Mouse (Mus musculus): ENCODE measurements around the gene Gclc. TPM values are rescaled to one million over a fixed set of nuclear protein-coding genes. Genes with fewer than 3 reads are reported as not detected.
"Not testable (repeated sequence)": the region's sequence is repeated elsewhere in the genome, so short reads cannot be mapped to it uniquely, and the experiment has no call there.

Gene Gclc
- total RNA-seq, 2 experiments from 2014 or later, result 44.0 to 45.6 TPM

DNA sequence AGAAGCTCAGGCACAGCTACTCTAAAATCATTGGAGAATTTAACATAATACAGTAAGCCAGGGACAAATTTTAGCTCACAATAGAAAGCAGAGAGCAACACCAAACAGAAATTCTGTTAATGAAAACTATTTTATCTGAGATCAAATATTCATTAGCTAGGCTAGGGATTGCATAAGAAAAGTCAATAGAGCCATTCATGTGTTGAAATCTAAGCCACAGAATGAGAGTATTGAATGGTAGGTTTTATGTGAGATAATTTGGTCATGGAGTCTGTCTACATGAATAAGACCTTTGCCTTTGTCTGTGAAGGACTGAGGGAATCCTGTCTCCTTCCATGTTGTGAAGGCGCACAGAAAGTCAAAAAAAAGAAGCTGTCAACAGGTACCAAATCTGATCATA is 34.7 kb upstream of the Gclc start:
- intact Hi-C loops (cut with DNase I), result no loop called here
- H3K4me3 ChIP-seq, result no peak overlapping the region
- DNase-seq (ENCODE audit: extremely low spot score in 1 of 2, low spot score in 2 of 2), result no peak
- H3K27ac ChIP-seq, result no peak overlapping the region
- TF ChIP-seq CTCF (IDR thresholded peaks at IDR 0.05), result no peak

DNA sequence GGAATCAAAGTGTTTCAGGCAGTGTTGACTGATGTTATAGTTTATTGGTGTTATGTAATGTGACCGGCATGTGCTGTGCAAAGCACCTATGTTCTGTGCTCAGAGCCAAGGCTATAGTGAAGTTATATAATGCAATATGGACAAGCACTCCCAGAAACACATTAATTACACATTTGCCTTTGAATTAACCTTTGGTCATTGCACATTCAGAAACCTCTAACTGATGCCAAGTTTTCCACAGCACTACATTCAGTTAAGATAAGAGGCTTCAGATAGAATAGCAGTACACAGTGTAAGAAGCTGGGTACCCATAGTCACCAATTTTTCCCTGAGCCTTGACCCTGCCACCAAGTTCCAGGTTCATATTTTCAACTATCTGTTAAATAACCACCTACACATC is 32.0 kb upstream of the Gclc start:
- no peak for DNase-seq (ENCODE audit: extremely low spot score in 1 of 2, low spot score in 2 of 2)
- intact Hi-C loops (cut with DNase I), result no loop called here
- Histone ChIP-seq H3K4me3 (no peak overlapping the region), H3K27ac (no peak overlapping the region)
- no peak for TF ChIP-seq CTCF (IDR thresholded peaks at IDR 0.05)

DNA sequence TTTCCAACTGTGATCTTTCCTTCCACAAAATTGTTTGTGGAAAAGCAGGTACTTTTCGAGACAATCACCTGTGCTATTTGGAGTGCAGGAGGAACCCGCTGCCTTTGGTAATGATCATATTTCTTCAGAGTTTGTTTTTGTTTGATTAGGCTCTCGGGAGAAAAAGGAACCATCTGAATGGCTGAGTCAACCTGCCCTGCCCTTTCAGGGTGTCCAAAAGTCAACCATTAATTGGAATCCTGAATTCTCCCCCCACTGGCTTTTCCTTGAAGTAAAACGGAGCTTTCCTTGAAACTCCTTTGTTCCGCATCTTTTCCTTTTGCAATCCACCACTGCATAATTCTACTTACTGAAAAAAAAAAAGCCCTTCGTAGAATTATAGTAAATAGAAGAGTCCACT is 30.1 kb upstream of the Gclc start:
- H3K27ac ChIP-seq, result no peak overlapping the region
- intact Hi-C loops (cut with DNase I), result no loop called here
- H3K4me3 ChIP-seq, result no peak overlapping the region
- DNase-seq (ENCODE audit: extremely low spot score in 1 of 2, low spot score in 2 of 2), result no peak
- TF ChIP-seq CTCF (IDR thresholded peaks at IDR 0.05), result no peak

DNA sequence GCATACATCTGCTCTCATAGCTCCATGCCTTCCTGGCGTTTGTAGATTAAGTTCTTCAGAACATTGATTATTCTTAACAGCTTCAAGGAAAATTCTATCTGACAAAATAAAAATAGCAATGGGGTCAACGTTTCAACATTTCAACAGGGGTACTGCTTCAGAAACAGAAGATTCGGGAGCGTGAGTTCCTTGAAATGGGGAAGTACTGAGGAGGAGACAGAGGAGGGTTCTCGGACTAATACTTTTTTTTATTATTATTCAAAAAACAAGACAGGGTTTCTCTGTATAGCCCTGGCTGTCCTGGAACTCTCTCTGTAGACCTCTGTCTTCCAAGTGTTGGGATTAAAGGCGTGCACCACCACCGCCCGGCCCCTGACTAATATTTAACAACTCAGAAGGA is 28.9 kb upstream of the Gclc start:
- no peak for TF ChIP-seq CTCF (IDR thresholded peaks at IDR 0.05)
- DNase-seq (ENCODE audit: extremely low spot score in 1 of 2, low spot score in 2 of 2), result no peak
- Histone ChIP-seq H3K4me3 (no peak overlapping the region), H3K27ac (no peak overlapping the region)
- intact Hi-C loops (cut with DNase I), result no loop called here

DNA sequence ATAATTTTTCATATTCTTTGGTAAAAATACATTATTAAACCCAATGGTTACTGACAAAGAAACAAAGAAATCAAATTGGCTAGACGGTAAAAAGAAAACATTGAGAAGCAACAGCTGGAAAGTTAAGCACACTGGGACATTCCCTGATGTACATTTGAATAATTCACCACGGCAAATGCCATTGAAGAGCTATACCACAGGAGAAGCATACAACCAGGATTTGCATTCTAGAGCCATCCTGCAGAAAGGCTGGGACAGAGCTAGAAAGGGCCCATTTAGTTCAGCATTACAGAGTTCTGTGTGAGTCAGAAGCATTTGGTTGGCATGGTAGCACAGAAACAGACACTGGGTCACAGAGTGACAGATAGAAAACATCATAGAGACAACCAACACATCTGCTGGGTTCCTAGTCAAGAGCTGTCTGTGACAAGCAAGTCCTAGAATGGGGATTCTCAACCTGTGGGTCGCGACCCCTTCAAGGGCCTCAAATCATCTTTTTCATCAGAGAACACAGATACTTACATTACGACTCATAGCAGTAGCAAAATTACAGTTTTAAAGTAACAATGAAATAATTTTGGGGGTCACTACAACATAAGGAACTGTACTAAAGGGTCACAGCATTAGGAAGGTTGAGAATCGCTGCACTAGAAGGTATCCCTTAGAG is 28.2 kb upstream of the Gclc start:
- Histone ChIP-seq H3K4me3 (no peak overlapping the region), H3K27ac (no peak overlapping the region)
- intact Hi-C loops (cut with DNase I), result no loop called here
- no peak for TF ChIP-seq CTCF (IDR thresholded peaks at IDR 0.05)
- DNase-seq (ENCODE audit: extremely low spot score in 1 of 2, low spot score in 2 of 2), result no peak

DNA sequence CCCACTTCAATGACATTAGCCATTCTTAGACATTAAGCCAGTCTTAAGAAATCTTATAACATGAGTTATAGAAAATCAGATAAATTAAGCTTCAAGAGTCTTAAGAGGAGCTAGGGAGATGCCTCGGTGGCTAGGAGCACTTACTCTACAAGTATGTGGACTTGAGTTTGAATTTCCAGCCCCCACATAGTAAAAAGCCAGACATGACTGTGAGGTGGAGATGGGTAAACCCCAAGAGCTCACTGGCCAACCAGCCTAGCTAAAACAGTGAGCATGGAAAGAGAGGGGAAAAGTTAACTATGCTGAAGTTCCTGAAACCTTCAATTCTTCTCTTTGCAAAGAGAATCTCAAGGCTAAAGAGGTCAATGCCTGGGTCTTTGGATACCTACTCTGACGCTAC is 27.3 kb upstream of the Gclc start:
- Histone ChIP-seq H3K27ac (no peak overlapping the region), H3K4me3 (no peak overlapping the region)
- DNase-seq (ENCODE audit: extremely low spot score in 1 of 2, low spot score in 2 of 2), result no peak
- no peak for TF ChIP-seq CTCF (IDR thresholded peaks at IDR 0.05)
- intact Hi-C loops (cut with DNase I), result no loop called here

DNA sequence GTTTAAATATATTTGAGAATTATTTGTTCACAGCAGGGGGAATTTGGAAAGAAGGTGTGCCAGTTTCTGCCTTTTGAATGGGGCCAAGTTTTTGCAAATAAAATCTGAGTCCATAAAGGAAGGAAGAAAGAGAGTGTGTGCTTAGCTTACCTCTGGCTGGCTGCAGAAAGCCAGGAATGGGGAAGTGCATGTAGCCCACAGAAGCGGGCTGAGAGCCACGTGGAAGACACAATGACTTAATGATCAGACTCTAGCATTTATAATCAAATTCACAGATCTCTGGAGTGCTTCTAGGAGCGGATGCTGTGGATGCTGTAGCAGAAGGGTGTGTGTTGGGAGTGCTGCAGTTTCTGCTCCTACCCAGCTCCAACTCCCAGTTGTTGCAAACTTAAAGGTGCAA is 22.3 kb upstream of the Gclc start:
- no peak for DNase-seq (ENCODE audit: extremely low spot score in 1 of 2, low spot score in 2 of 2)
- Histone ChIP-seq H3K4me3 (no peak overlapping the region), H3K27ac (no peak overlapping the region)
- no peak for TF ChIP-seq CTCF (IDR thresholded peaks at IDR 0.05)
- intact Hi-C loops (cut with DNase I), result no loop called here

DNA sequence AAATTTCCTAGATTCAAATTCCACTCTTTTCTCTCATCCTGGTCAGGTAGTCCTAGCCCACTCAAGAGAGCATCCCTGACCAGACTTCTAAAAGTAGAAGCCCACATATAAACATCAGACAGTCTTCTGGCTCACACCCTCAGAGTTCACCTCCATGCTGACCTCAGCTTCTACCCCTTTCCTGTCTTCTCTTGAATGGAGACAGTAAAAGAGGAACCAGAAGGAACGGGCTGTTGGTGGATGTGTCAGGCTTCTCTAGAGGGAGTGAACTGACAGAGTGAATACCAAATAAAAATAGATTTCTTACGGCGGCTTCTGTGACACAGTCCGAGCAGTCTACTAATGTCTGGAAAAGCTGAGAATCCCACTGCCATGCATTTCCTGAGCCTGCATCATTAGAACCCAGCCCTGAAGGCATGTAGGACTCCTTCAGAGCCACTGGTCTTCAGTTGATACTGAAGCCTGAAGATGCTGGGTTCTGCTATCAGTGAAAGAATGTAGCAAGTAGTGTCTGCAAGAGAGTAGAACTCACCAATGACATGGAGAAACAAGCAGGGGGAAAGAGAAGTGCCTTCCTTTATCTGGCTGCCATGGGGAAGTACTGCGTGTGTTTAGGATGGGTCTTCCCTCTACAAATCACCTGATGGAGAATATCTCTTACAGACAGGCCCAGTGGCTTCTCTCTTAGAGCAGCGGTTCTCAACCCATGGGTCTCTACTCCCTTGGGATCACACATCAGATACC is 16.9 kb upstream of the Gclc start:
- Histone ChIP-seq H3K4me3 (no peak overlapping the region), H3K27ac (no peak overlapping the region)
- no peak for TF ChIP-seq CTCF (IDR thresholded peaks at IDR 0.05)
- no peak for DNase-seq (ENCODE audit: extremely low spot score in 1 of 2, low spot score in 2 of 2)
- intact Hi-C loops (cut with DNase I), result loop anchor here (5.0 kb wide), 1 partner anchor 75 kb away; no protein-coding TSS in a partner anchor

DNA sequence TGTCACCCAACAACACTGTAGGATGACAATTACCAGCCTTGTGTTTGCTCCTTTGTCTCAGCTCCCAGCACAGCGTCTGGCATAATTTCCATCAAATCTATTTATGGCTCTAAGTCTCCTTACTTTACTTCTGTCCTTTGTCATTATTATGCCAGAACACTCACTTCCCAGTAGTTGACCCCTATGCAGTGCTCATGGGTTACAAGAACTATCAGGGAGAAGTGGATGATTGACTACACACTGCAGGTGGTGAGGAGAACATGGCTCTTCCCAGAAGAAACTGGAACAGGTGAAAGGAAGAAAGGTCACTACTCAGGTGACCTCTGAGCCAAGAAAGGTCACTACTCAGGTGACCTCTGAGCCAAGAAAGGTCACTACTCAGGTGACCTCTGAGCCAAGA is 12.9 kb upstream of the Gclc start:
- no peak overlapping the region for H3K27ac ChIP-seq
- intact Hi-C loops (cut with DNase I), result no loop called here
- no peak for DNase-seq (ENCODE audit: extremely low spot score in 1 of 2, low spot score in 2 of 2)
- H3K4me3 ChIP-seq, result no peak overlapping the region
- no peak for TF ChIP-seq CTCF (IDR thresholded peaks at IDR 0.05)

DNA sequence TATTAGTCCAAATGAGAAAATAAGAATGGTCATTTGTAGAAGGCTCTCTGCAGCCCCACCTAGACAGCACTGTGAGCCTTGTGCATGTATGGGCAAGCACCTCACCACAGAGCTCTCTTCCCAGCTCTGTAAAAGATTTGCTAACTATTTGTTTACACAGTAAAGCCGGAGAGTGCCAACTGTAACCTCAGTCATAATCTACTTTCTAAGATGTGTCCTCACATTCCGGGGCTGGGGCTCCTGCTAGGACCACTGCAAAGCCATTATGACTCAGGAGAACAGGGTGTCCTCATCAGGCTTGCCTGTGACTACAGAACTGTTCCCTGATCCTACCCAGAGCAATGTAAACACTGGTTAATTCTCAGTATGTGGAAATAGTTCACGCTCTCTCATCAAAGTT is 9.5 kb upstream of the Gclc start:
- no peak for DNase-seq (ENCODE audit: extremely low spot score in 1 of 2, low spot score in 2 of 2)
- no peak overlapping the region for H3K27ac ChIP-seq
- intact Hi-C loops (cut with DNase I), result no loop called here
- no peak for TF ChIP-seq CTCF (IDR thresholded peaks at IDR 0.05)
- H3K4me3 ChIP-seq, result no peak overlapping the region

DNA sequence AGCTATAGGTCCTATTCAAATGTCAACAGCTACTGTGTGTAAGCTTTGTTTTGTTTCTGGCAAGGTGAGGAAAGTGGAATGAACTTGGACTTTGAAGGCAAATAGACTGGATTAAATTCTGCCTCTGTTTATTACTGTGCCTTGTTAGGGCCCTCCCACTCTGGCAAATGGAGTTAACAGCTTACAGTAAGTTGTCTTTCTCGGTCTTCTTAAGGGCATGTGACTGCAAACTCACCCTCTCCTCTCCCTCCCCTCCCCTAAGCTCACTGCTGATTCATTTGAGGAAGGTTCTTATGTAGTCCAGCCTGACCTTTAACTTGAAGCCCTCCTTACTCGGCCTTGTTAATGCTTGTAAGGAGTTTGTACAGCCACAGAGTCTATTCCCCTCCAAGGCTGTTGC is 8.0 kb upstream of the Gclc start:
- intact Hi-C loops (cut with DNase I), result no loop called here
- no peak for TF ChIP-seq CTCF (IDR thresholded peaks at IDR 0.05)
- H3K27ac ChIP-seq, result no peak overlapping the region
- no peak for DNase-seq (ENCODE audit: extremely low spot score in 1 of 2, low spot score in 2 of 2)
- no peak overlapping the region for H3K4me3 ChIP-seq

DNA sequence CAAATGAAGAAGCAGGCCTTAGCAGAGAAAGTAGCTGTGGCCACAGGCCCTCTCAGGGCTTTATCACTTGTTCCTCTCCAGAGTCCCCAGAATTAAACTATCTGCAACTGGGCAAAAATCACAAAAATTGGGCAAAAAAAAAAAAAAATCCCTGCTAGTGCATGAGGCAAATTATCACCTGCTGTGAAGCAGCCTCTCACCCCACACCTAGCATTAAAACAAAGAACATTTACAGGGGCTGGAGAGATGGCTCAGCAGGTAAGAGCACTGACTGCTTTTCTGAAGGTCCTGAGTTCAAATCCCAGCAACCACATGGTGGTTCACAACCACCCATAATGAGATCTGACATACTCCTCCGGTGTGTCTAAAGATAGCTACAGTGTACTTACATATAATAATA is 6.0 kb upstream of the Gclc start:
- intact Hi-C loops (cut with DNase I); DNase-seq (ENCODE audit: extremely low spot score in 1 of 2, low spot score in 2 of 2); H3K27ac ChIP-seq; H3K4me3 ChIP-seq: not testable (repeated sequence)

All from left cerebral cortex, adult 2 months (tissue).